Mouse (Mus musculus) kidney, adult 2 months (tissue): ENCODE measurements around the gene Snx18. TPM values are rescaled to one million over a fixed set of nuclear protein-coding genes. Genes with fewer than 3 reads are reported as not detected.
A peak's percentile ranks its signal among the peaks of the same experiment; 100 is the strongest.

Experiments used
- DNase-seq: peaks from one replicate; pipeline ENCODE4 v3.0.0; 2021
- H3K27ac ChIP-seq: fragments of 200-500 bp; 2 replicates; pipeline ENCODE4 v1.5.1; 2012; ENCODE audit warnings: low read depth, low read length, control low read depth, inconsistent platforms; ENCODE audit not compliant: insufficient read depth
- H3K27me3 ChIP-seq: fragments of 200-500 bp; replicated peaks from 2 replicates; pipeline ENCODE4 v1.6.1; 2012; ENCODE audit warnings: mild to moderate bottlenecking, moderate library complexity, low read length, inconsistent platforms; ENCODE audit not compliant: control insufficient read depth, insufficient read depth
- H3K36me3 ChIP-seq: fragments of 200-500 bp; 2 replicates; pipeline ENCODE4 v1.6.1; 2012; ENCODE audit warnings: mild to moderate bottlenecking, moderate library complexity, low read length, inconsistent platforms; ENCODE audit not compliant: control insufficient read depth, insufficient read depth
- H3K4me1 ChIP-seq: fragments of 200-500 bp; 2 replicates; pipeline ENCODE4 v1.6.1; 2011; ENCODE audit warnings: low read length; ENCODE audit not compliant: control insufficient read depth, insufficient read depth
- H3K4me3 ChIP-seq: fragments of 200-500 bp; 2 replicates; pipeline ENCODE4 v1.5.1; 2011; ENCODE audit warnings: mild to moderate bottlenecking, low read depth, low read length, control low read depth; ENCODE audit not compliant: insufficient read depth
- CTCF ChIP-seq: fragments of 200-500 bp; conservative IDR thresholded peaks from 2 replicates; pipeline ENCODE4 v1.5.1; 2011; ENCODE audit warnings: low read depth, mild to moderate bottlenecking, control low read depth, low read length, moderate library complexity, mixed read lengths; ENCODE audit not compliant: insufficient read depth, insufficient read length
- POLR2A ChIP-seq: fragments of 200-500 bp; IDR thresholded peaks from one replicate; pipeline ENCODE4 v1.6.1; 2011; ENCODE audit warnings: low read depth, low read length, control low read depth
- WGBS: fragments of 180-500 bp; shearing (Covaris S2); methylation state at CpG from one replicate; pipeline ENCODE4 v1.1.7; 2018; 5-methylcytosine and 5-hydroxymethylcytosine counted together
- polyA plus RNA-seq: library from polyadenylated mRNA; depleted of rRNA; stranded (reverse); fragments of >200 nt; gene quantifications from 2 replicates; pipeline ENCODE4 v1.2.3, GENCODE M21; 2012

The Snx18 gene
- polyA plus RNA-seq, 1 experiment: 22.1 TPM

DNA sequence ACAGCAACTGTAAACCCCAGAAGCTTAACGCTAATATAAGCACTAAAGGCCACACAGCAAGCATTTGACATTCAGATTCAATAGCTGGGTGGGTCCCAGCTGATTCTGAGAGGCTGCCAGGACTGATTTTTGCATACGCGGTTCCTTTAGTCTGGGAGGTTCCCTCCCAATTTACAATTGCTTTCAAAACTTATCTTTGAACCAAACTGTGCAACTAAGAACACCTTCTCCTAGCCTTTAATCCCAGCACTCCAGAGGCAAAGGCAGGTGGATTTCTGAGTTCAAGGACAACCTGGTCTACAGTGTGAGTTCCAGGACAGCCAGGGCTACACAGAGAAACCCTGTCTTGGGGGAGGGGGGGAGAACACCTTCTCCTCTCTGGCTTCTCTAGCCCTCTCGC is 10.5 kb downstream of the Snx18 start:
- DNase-seq: no peak
- Histone ChIP-seq H3K36me3 (no peaks in the 10 kb centered on the region), H3K4me1 (peaks cover 59% of the 10 kb centered on the region), H3K27ac (no peak overlapping the region), H3K4me3 (no peak overlapping the region), H3K27me3 (no peaks in the 10 kb centered on the region)
- no peak for TF ChIP-seq POLR2A
- no peak for TF ChIP-seq CTCF
- WGBS: 51% methylated on average over 4 of the region's 4 CpGs

DNA sequence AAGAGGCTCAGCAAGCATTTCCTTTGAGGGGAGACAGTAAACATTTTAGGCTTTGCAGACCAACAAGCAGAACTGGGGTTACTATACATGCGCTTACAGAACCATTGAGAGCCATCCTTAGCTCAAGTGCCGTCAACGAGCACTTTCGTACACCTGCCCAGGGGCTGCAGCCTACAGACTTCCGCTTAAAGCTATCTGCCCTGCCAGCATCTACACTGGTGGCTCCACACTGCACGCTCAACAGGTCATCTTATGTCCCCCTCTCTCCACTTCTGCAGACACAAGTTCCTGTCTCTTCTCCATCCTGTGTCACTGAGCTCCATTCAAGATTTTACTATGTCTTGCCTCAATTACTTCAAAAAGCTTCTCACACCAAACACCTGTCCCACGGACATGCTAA is 11.0 kb downstream of the Snx18 start:
- Histone ChIP-seq H3K36me3 (no peaks in the 10 kb centered on the region), H3K4me1 (peaks cover 60% of the 10 kb centered on the region), H3K27me3 (no peaks in the 10 kb centered on the region), H3K27ac (no peak overlapping the region), H3K4me3 (no peak overlapping the region)
- 83% methylated on average over 7 of the region's 7 CpGs for WGBS
- TF ChIP-seq CTCF (no peak), POLR2A (no peak)
- DNase-seq: no peak

DNA sequence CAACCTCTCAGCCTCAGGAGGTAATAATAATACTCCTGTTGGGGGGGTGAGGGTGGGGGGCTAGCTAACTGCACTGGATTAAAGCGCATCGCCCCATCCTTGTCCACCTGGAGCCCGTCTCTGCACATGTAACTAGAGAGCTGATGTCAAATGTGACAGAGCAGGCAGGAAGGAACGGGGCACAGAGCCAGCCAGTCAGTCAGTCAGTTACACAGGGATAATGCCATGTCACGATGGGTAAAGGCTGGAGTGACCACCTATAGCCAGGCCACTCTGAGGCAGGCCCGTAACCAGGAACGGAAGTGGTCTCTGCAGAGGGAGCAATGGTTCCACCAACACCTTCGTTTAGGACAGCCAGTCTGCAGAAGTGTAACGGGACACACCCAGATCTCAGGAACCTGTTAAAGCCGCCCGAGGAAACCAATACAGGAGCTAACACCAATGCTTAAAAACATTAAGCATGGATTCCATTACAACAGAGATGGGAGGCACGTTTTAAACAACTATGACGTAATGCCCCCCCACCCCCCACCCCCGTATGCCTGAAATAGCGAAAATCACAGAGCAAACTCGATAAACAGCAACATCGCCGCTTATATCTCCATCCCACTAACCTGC is 11.5 kb downstream of the Snx18 start:
- Histone ChIP-seq H3K27me3 (no peaks in the 10 kb centered on the region), H3K4me3 (no peak overlapping the region), H3K36me3 (no peaks in the 10 kb centered on the region), H3K27ac (no peak overlapping the region), H3K4me1 (peaks cover 60% of the 10 kb centered on the region)
- no peak for TF ChIP-seq POLR2A
- TF ChIP-seq CTCF: no peak
- WGBS: 69% methylated on average over 18 of the region's 18 CpGs
- DNase-seq: no peak

DNA sequence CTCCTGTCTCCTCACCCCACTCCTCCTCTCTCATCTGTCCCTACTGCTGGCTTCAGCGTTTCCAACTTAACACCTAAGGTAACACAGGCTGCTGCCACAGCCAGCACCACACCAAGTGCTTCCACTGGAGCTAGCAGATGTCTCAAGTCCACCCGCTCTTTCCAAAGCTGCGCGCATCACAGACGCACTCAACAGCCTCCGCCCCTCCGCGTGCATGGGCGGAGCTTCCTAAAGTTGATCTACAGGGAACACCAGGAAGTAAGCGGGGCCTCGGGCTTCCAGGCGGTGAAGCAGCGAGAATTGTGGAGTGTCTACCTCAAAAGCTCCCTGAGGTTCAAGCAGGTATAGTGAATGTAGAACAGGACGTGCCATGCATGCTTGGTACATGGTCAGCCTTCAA is 12.2 kb downstream of the Snx18 start:
- Histone ChIP-seq H3K27me3 (no peaks in the 10 kb centered on the region), H3K4me3 (no peak overlapping the region), H3K27ac (no peak overlapping the region), H3K36me3 (no peaks in the 10 kb centered on the region), H3K4me1 (peaks cover 62% of the 10 kb centered on the region)
- no peak for DNase-seq
- 83% methylated on average over 14 of the region's 14 CpGs for WGBS
- TF ChIP-seq POLR2A: no peak
- TF ChIP-seq CTCF: no peak

DNA sequence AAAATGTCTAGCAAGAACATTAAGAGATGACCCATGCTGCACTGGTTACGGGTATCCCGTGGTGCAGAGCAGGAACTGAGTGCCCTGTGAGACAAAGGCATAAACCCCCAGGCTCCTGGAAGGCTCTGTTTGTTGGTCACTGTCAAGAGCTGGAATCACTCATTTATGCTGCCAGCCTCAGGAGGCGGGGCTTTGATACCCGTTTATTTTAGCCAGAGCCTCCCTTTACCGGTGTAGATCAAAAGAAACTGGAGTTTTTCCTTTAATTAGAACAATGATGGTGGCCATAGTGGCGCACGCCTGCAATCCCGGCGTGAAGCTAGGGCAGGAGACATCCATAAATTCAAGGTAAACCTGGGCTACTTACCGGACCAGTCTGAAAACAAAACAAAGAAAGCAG is 12.7 kb downstream of the Snx18 start:
- TF ChIP-seq CTCF (no peak), POLR2A (no peak)
- no peak overlapping the region for H3K4me3 ChIP-seq
- 84% methylated on average over 10 of the region's 10 CpGs for WGBS
- peaks cover 62% of the 10 kb centered on the region for H3K4me1 ChIP-seq
- no peak for DNase-seq
- no peaks in the 10 kb centered on the region for H3K36me3 ChIP-seq
- H3K27ac ChIP-seq: no peak overlapping the region
- no peaks in the 10 kb centered on the region for H3K27me3 ChIP-seq

DNA sequence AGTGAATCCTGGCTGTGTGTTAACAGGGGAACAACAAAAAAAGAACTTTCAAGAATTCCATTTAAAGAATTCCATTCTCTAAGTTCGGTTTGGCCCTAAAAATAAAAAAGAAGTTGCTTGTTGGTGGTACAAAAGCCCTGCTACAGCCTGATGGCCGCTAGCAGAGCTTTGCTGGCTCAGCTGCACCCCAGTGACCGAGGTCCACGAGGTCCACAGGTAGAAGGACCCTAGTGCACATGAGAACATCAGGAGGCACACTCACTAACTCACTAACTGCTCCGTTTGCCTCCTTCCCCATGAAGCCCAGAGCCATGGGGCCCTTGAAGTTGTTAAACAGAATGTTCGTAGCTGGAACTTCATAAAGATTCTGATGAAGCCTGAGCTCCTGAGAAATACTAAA is 14.0 kb downstream of the Snx18 start:
- H3K27me3 ChIP-seq: no peaks in the 10 kb centered on the region
- DNase-seq: peak; percentile 57
- WGBS: 39% methylated on average over 6 of the region's 6 CpGs
- TF ChIP-seq CTCF: no peak
- no peak for TF ChIP-seq POLR2A
- H3K27ac ChIP-seq: peak overlapping the region; percentile 34; the same call in 1 of the 2 replicates
- peaks cover 61% of the 10 kb centered on the region for H3K4me1 ChIP-seq
- H3K4me3 ChIP-seq: no peak overlapping the region
- H3K36me3 ChIP-seq: no peaks in the 10 kb centered on the region

DNA sequence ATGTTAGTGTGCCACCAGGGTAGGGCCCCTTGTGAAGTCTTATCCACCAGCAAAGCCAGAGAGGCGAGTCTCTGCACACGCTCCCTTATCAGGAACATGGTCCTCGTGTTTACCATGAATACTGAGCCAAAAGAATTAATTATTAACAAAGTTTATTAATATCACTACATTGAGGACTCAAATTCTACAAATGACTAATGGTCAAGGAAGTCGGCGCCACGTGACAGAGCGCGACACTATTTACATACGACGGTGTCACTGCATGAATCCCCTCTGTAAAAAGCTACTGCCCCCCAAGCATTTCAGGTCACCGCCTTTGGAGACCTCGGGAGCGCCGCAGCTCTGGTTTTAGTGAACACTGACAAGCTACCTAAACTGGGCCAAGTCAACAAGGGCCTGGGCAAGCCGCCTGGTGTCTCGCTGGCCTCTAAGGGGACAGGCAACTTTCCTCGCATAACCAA is 15.5 kb downstream of the Snx18 start:
- no peak overlapping the region for H3K4me3 ChIP-seq
- peak; percentile 60 for DNase-seq
- no peaks in the 10 kb centered on the region for H3K27me3 ChIP-seq
- WGBS: 33% methylated on average over 17 of the region's 17 CpGs
- no peak for TF ChIP-seq POLR2A
- TF ChIP-seq CTCF: no peak
- H3K4me1 ChIP-seq: peaks cover 60% of the 10 kb centered on the region
- H3K36me3 ChIP-seq: no peaks in the 10 kb centered on the region
- peak overlapping the region; percentile 64 for H3K27ac ChIP-seq
